Comparison of ENCODE assay signal across 16 mouse cellular contexts in the genomic region with DNA sequence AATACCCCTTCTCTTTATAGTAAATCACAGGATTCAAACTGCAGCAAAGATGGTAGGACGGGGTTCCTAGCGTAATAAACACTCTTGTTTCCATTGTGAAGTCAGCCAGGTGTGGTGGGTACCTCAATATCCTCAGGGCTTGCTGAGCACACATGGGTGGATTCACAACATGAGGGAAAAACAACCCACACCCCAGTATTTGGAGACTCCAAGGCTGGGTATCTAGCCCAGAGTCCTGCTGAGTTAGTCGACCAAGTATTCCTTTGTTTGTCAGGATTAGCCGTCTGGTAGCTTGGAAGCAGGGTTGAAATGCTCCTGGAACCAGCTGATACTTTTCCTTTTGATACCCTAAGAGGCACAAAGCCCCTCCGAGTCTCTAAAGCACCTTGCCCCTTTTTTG. TPM values are rescaled to one million over a fixed set of nuclear protein-coding genes. Genes with fewer than 3 reads are reported as not detected.
A peak's percentile ranks its signal among the peaks of the same experiment; 100 is the strongest.
DNase-seq lines count a peak whose midpoint lies in the region; ATAC-seq lines count a peak whose summit lies in the region.
"Had no signal": no experiment of that assay in that cellular context is flagged by ENCODE, and none has a peak within 500 bp of the region (broad histone marks: within the 10 kb centered on the region; RNA-seq: fewer than 3 reads in every experiment).

No protein-coding gene starts in this region.

- no peak overlapping the region for H3K4me3 ChIP-seq in kidney, embryonic 14.5 days (ENCODE audit: low read length)
- H3K4me3 ChIP-seq in forebrain, embryonic 11.5 days (ENCODE audit: low read depth, low read length) = no peak overlapping the region
- H3K4me3 ChIP-seq in forebrain, embryonic 16.5 days (replicated peaks; ENCODE audit: low read length) = no peak overlapping the region
- no peak overlapping the region for H3K4me3 ChIP-seq in midbrain, embryonic 14.5 days (replicated peaks; ENCODE audit: low read depth, low read length)
- H3K4me3 ChIP-seq: erythroblast, embryonic 14.5 days; limb, embryonic 15.5 days had no signal

- no peak for DNase-seq in kidney, adult 18-20 months
- DNase-seq in forebrain, embryonic 11.5 days (ENCODE audit: low spot score) = peak; percentile 51
- peak; percentile 49 for DNase-seq in midbrain, embryonic 14.5 days
- no peak for DNase-seq in right cerebral cortex, postnatal 14 days
- DNase-seq in thymus, postnatal 14 days = no peak
- no peak for DNase-seq in cerebellum, postnatal 14 days
- DNase-seq: gastrocnemius, postnatal 10 days had no signal

- WGBS in kidney, embryonic 14.5 days = 35% methylated on average over 5 of the region's 5 CpGs
- WGBS in forebrain, embryonic 11.5 days = 17% methylated on average over 5 of the region's 5 CpGs
- 17% methylated on average over 5 of the region's 5 CpGs for WGBS in forebrain, embryonic 16.5 days
- WGBS in midbrain, embryonic 14.5 days = 21% methylated on average over 5 of the region's 5 CpGs

- no peaks in the 10 kb centered on the region for H3K36me3 ChIP-seq in kidney, embryonic 14.5 days (ENCODE audit: control insufficient read depth, insufficient read depth, low read length)
- no peaks in the 10 kb centered on the region for H3K36me3 ChIP-seq in forebrain, embryonic 11.5 days (ENCODE audit: control insufficient read depth, insufficient read depth, low read length)
- H3K36me3 ChIP-seq in forebrain, embryonic 16.5 days (ENCODE audit: control insufficient read depth, insufficient read depth) = no peaks in the 10 kb centered on the region
- no peaks in the 10 kb centered on the region for H3K36me3 ChIP-seq in midbrain, embryonic 14.5 days (ENCODE audit: control insufficient read depth, insufficient read depth, low read length)
- H3K36me3 ChIP-seq: embryonic facial prominence, embryonic 12.5 days; heart, embryonic 13.5 days; intestine, embryonic 15.5 days; limb, embryonic 15.5 days; liver, embryonic 15.5 days had no signal

- H3K9ac ChIP-seq in kidney, embryonic 14.5 days (ENCODE audit: low read depth, low read length) = no peak overlapping the region
- H3K9ac ChIP-seq in forebrain, embryonic 11.5 days (ENCODE audit: low read length) = no peak overlapping the region
- H3K9ac ChIP-seq in forebrain, embryonic 16.5 days (replicated peaks; ENCODE audit: low read depth, low read length) = no peak overlapping the region
- no peak overlapping the region; the same call in 1 of the 2 replicates for H3K9ac ChIP-seq in midbrain, embryonic 14.5 days (replicated peaks; ENCODE audit: low read length)
- H3K9ac ChIP-seq: embryonic facial prominence, embryonic 12.5 days; heart, embryonic 13.5 days; intestine, embryonic 15.5 days; limb, embryonic 15.5 days; liver, embryonic 15.5 days had no signal

- peak; percentile 13; the same call in 1 of the 2 replicates for ATAC-seq in kidney, embryonic 14.5 days (ENCODE audit: low FRiP score, low TSS enrichment)
- no peak; the same call in 1 of the 2 replicates for ATAC-seq in forebrain, embryonic 11.5 days (replicated peaks; ENCODE audit: low FRiP score)
- ATAC-seq in forebrain, embryonic 16.5 days = peak; percentile 29
- no peak for ATAC-seq in midbrain, embryonic 14.5 days (ENCODE audit: low FRiP score, low TSS enrichment)

- no peaks in the 10 kb centered on the region for H3K9me3 ChIP-seq in kidney, embryonic 14.5 days (ENCODE audit: control insufficient read depth, low read length)
- no peaks in the 10 kb centered on the region for H3K9me3 ChIP-seq in forebrain, embryonic 11.5 days (ENCODE audit: control insufficient read depth, low read length)
- no peaks in the 10 kb centered on the region for H3K9me3 ChIP-seq in forebrain, embryonic 16.5 days (ENCODE audit: control insufficient read depth, low read length)
- H3K9me3 ChIP-seq in midbrain, embryonic 14.5 days (ENCODE audit: control insufficient read depth, low read length) = no peaks in the 10 kb centered on the region
- H3K9me3 ChIP-seq: embryonic facial prominence, embryonic 12.5 days; heart, embryonic 13.5 days; intestine, embryonic 15.5 days; limb, embryonic 15.5 days; liver, embryonic 15.5 days had no signal

- no peaks in the 10 kb centered on the region for H3K27me3 ChIP-seq in kidney, embryonic 14.5 days (ENCODE audit: control insufficient read depth, insufficient read depth, low read length)
- H3K27me3 ChIP-seq in forebrain, embryonic 11.5 days (ENCODE audit: control insufficient read depth, insufficient read depth, low read length) = no peaks in the 10 kb centered on the region
- no peaks in the 10 kb centered on the region for H3K27me3 ChIP-seq in forebrain, embryonic 16.5 days (replicated peaks; ENCODE audit: control insufficient read depth, insufficient read depth, low read length)
- no peaks in the 10 kb centered on the region for H3K27me3 ChIP-seq in midbrain, embryonic 14.5 days (ENCODE audit: control insufficient read depth, insufficient read depth, low read length)

- no peak overlapping the region for H3K4me2 ChIP-seq in kidney, embryonic 14.5 days (replicated peaks; ENCODE audit: low read depth, low read length)
- no peak overlapping the region for H3K4me2 ChIP-seq in forebrain, embryonic 11.5 days (ENCODE audit: low read depth, low read length, severe bottlenecking)
- no peak overlapping the region for H3K4me2 ChIP-seq in forebrain, embryonic 16.5 days (ENCODE audit: low read length)
- peak overlapping the region; percentile 47; the same call in 1 of the 2 replicates for H3K4me2 ChIP-seq in midbrain, embryonic 14.5 days (ENCODE audit: low read length)

- no peak overlapping the region for H3K27ac ChIP-seq in kidney, embryonic 14.5 days (ENCODE audit: low read depth, low read length)
- no peak overlapping the region for H3K27ac ChIP-seq in forebrain, embryonic 11.5 days (ENCODE audit: low read depth, low read length)
- peak overlapping the region; percentile 92 for H3K27ac ChIP-seq in forebrain, embryonic 16.5 days (ENCODE audit: low read length)
- peak overlapping the region; percentile 78 for H3K27ac ChIP-seq in midbrain, embryonic 14.5 days (replicated peaks; ENCODE audit: low read depth, low read length)
- H3K27ac ChIP-seq: embryonic facial prominence, embryonic 12.5 days; heart, embryonic 13.5 days; intestine, embryonic 15.5 days; limb, embryonic 15.5 days; liver, embryonic 15.5 days; stomach, postnatal 0 days had no signal

- H3K4me1 ChIP-seq in kidney, embryonic 14.5 days (ENCODE audit: control insufficient read depth, insufficient read depth, low read length) = 0 out of 2 replicates have a peak, but pooled peaks cover 4% of the 10 kb centered on the region
- peaks cover 10% of the 10 kb centered on the region; the same call in 1 of the 2 replicates for H3K4me1 ChIP-seq in forebrain, embryonic 11.5 days (replicated peaks; ENCODE audit: control insufficient read depth, insufficient read depth, low read length)
- H3K4me1 ChIP-seq in forebrain, embryonic 16.5 days (replicated peaks; ENCODE audit: control insufficient read depth, insufficient read depth, low read length) = peaks cover 49% of the 10 kb centered on the region
- peaks cover 27% of the 10 kb centered on the region for H3K4me1 ChIP-seq in midbrain, embryonic 14.5 days (ENCODE audit: control insufficient read depth, insufficient read depth, low read length)

RNA-seq across cellular contexts. Expression of a gene that starts 23.4 kb away (rescaled TPM):
- polyA plus RNA-seq in kidney, embryonic 14.5 days (2014; fragmentation: Nextera tagmentation; extraction: Ambion mirVana) = 3.8 and 4.2 TPM in 2 replicates
- 18.5 and 20.0 TPM in 2 replicates for polyA plus RNA-seq in forebrain, embryonic 11.5 days (2014; fragmentation: Nextera tagmentation; extraction: Ambion mirVana)
- polyA plus RNA-seq in forebrain, embryonic 16.5 days (2015; fragmentation: Nextera tagmentation; extraction: Ambion mirVana) = 163 and 168 TPM in 2 replicates
- 82.8 and 114 TPM in 2 replicates for polyA plus RNA-seq in midbrain, embryonic 14.5 days (2014; fragmentation: Nextera tagmentation; extraction: Ambion mirVana)

Comparison
In these comparisons a context has a peak if more than half of its experiments do, and no peak if none do; other contexts are left out.
1. ATAC-seq: peak in kidney, embryonic 14.5 days (single experiment) and forebrain, embryonic 16.5 days (single experiment); none in forebrain, embryonic 11.5 days (single experiment) and midbrain, embryonic 14.5 days (single experiment).
2. H3K27ac ChIP-seq: peak in forebrain, embryonic 16.5 days (single experiment) and midbrain, embryonic 14.5 days (single experiment); none in kidney, embryonic 14.5 days (single experiment) and forebrain, embryonic 11.5 days (single experiment).
3. DNase-seq: peak in forebrain, embryonic 11.5 days (single experiment) and midbrain, embryonic 14.5 days (single experiment); none in kidney, adult 18-20 months (single experiment), right cerebral cortex, postnatal 14 days (single experiment), thymus, postnatal 14 days (single experiment) and cerebellum, postnatal 14 days (0 of 2).